Mouse (Mus musculus): ENCODE data around the gene Gm7942. TPM values are rescaled to one million over a fixed set of nuclear protein-coding genes. Genes with fewer than 3 reads are reported as not detected.
"Not testable (repeated sequence)": the region's sequence is repeated elsewhere in the genome, so short reads cannot be mapped to it uniquely, and the experiment has no call there.

Gm7942 gene
- polyA plus RNA-seq (2016; fragmentation: Nextera tagmentation; extraction: Ambion mirVana): not detected in 2 replicates

- ATAC-seq; H3K4me3 ChIP-seq; H3K27me3 ChIP-seq (replicated peaks); H3K4me1 ChIP-seq; H3K9me3 ChIP-seq (replicated peaks); H3K27ac ChIP-seq; H3K36me3 ChIP-seq; H3K9ac ChIP-seq; H3K4me2 ChIP-seq: not testable (repeated sequence)
- WGBS (ENCODE audit: insufficient replicate concordance): no CpG with 5 or more reads among the region's 3 CpGs
Observed at GRCm38 (mm10) chr5:95106638-95107037, at the start of gene Gm7942. Gene Gm7942, plus strand, starts transcription at chr5:95106938.

Other genes with a start within 250 kb of the Gm7942 start
- gene Gm3183, start 241.5 kb upstream of the Gm7942 start, polyA plus RNA-seq (2016; fragmentation: Nextera tagmentation; extraction: Ambion mirVana): not detected in 2 replicates
- gene Gm6367, start 118.3 kb upstream of the Gm7942 start, polyA plus RNA-seq (2016; fragmentation: Nextera tagmentation; extraction: Ambion mirVana): not detected in 2 replicates
- gene Gm16513, start 75.7 kb downstream of the Gm7942 start, polyA plus RNA-seq (2016; fragmentation: Nextera tagmentation; extraction: Ambion mirVana): not detected in 2 replicates
- gene Gm10424, start 165.8 kb downstream of the Gm7942 start, polyA plus RNA-seq (2016; fragmentation: Nextera tagmentation; extraction: Ambion mirVana): not detected in 2 replicates
- gene Gm3259, start 199.0 kb downstream of the Gm7942 start, polyA plus RNA-seq (2016; fragmentation: Nextera tagmentation; extraction: Ambion mirVana): not detected in 2 replicates

Measured in liver, embryonic 12.5 days (tissue).